Mouse (Mus musculus) heart, adult 2 months (tissue): ENCODE measurements around the gene Gpr153.

Experiments
- CTCF ChIP-seq: fragments of 200-600 bp; IDR thresholded peaks from 2 replicates; pipeline ENCODE4 v1.8.1; 2022; ENCODE audit warnings: antibody characterized with exemption, mild to moderate bottlenecking, moderate library complexity
- EP300 ChIP-seq: fragments of 200-500 bp; IDR thresholded peaks from 2 replicates; pipeline ENCODE4 v1.6.1; 2011; ENCODE audit warnings: low read depth, low read length, control low read depth; ENCODE audit not compliant: insufficient read depth
- POLR2A ChIP-seq: fragments of 200-500 bp; IDR thresholded peaks from 2 replicates; pipeline ENCODE4 v1.6.1; 2011; ENCODE audit warnings: mild to moderate bottlenecking, low read depth, low read length, control low read depth; ENCODE audit not compliant: insufficient read depth

- TF ChIP-seq CTCF (peak; percentile 17; the same call in 1 of the 2 replicates), EP300 (no peak), POLR2A (no peak)
Observed at GRCm38 (mm10) chr4:152313934-152314333, 39.9 kb downstream of the Gpr153 start.
